9 mouse cellular contexts compared by ENCODE assay signal in the genomic region with DNA sequence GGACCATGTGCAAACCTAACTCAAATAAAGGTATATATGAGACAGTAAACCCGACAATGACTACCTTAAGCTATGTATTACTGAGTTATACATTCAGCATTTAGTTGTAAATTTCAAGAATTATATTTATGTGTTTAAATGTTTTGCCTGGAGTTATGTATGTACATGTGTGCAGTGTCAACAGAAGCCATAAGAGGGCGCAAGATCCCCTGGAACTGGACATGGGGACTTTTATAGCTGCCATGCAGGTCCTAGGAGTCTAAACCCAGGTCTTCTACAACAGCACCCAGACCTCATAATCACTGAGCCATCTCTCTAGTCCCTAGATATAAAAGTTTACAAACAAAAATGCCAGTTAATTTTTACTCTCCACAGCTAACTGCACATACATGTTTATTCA.
DNase-seq lines count a peak whose midpoint lies in the region; TF ChIP-seq lines count a peak whose summit lies in the region.
"Had no signal": no experiment of that assay in that cellular context is flagged by ENCODE, and none has a peak within 500 bp of the region (broad histone marks: within the 10 kb centered on the region; RNA-seq: fewer than 3 reads in every experiment).

No protein-coding gene starts in this region.

- no peak overlapping the region for H3K27ac ChIP-seq in left cerebral cortex, adult 2 months
- H3K27ac ChIP-seq in ES-E14 (ENCODE audit: insufficient read depth, low read depth, low read length, poor library complexity, severe bottlenecking): no peak overlapping the region
- H3K27ac ChIP-seq: liver, embryonic 13.5 days had no signal

- no peaks in the 10 kb centered on the region for H3K9me3 ChIP-seq in ES-E14 (ENCODE audit: control insufficient read depth, insufficient read depth, low read depth, low read length)
- H3K9me3 ChIP-seq: liver, embryonic 13.5 days had no signal

- in situ Hi-C loops in ES-E14 (cut with MboI; ENCODE audit: low sequenced_read_pairs in 2 of 2, unreplicated experiment in 2 of 2): no loop called here

- H3K4me3 ChIP-seq in left cerebral cortex, adult 2 months: no peak overlapping the region
- H3K4me3 ChIP-seq in ES-E14 (ENCODE audit: insufficient read depth in 1 of 2, low read depth in 1 of 2, low read length in 2 of 2, poor library complexity in 1 of 2, severe bottlenecking in 1 of 2): no peak overlapping the region
- H3K4me3 ChIP-seq: liver, embryonic 13.5 days had no signal

- no peaks in the 10 kb centered on the region for H3K36me3 ChIP-seq in ES-E14 (ENCODE audit: control insufficient read depth, insufficient read depth, low read length, poor library complexity, severe bottlenecking)
- H3K36me3 ChIP-seq: liver, embryonic 13.5 days had no signal

- intact Hi-C loops in left cerebral cortex, adult 2 months (cut with DNase I): loop anchor here (5.0 kb wide), 1 partner anchor 120 kb away; a partner anchor contains a TSS
- intact Hi-C loops in left cerebral cortex, postnatal 25 days (cut with DNase I): no loop called here

- H3K4me1 ChIP-seq in ES-E14 (ENCODE audit: control insufficient read depth in 2 of 2, insufficient read depth in 2 of 2, low read length in 2 of 2, poor library complexity in 1 of 2): no peaks in the 10 kb centered on the region
- H3K4me1 ChIP-seq: liver, embryonic 13.5 days had no signal

- TF ChIP-seq CTCF in left cerebral cortex, adult 2 months (IDR thresholded peaks at IDR 0.05): peak; percentile 40

- H3K9ac ChIP-seq in ES-E14 (ENCODE audit: insufficient read depth, low read depth, low read length, poor library complexity, severe bottlenecking): no peak overlapping the region
- H3K9ac ChIP-seq: liver, embryonic 13.5 days had no signal

- DNase-seq in left cerebral cortex, adult 2 months (ENCODE audit: extremely low spot score in 1 of 2, low spot score in 2 of 2): no peak
- DNase-seq in left cerebral cortex, postnatal 25 days (ENCODE audit: low spot score in 2 of 2): no peak
- DNase-seq in ES-E14 (ENCODE audit: low read depth, low spot score): peak; percentile 34
- DNase-seq in c-Kit-positive CD71-positive TER-119-positive erythroid progenitor cells, embryonic 14.5 days (ENCODE audit: low spot score): peak; percentile 22
- peak; percentile 46 for DNase-seq in retina, postnatal 1 day
- no peak for DNase-seq in gastrocnemius, postnatal 25 days
- no peak for DNase-seq in heart, adult 11 months
- DNase-seq: cerebellum, adult 11-12 months; liver, embryonic 13.5 days had no signal

TF ChIP-seq in ES-E14, 5 proteins besides CTCF, POLR2A, EP300 and RAD21:
- TF ChIP-seq HCFC1 (IDR thresholded peaks at IDR 0.05; ENCODE audit: borderline replicate concordance, insufficient read depth, low read length): no peak
- TF ChIP-seq CHD2 (IDR thresholded peaks at IDR 0.05; ENCODE audit: low read depth, low read length): no peak
- TF ChIP-seq MAFK (IDR thresholded peaks at IDR 0.05; ENCODE audit: insufficient read depth, low read depth, low read length): no peak
- peak; percentile 40; the same call in 1 of the 2 replicates for TF ChIP-seq ZC3H11A (IDR thresholded peaks at IDR 0.05; ENCODE audit: borderline replicate concordance, low read depth, low read length)

Comparison
In these comparisons a context has a peak if more than half of its experiments do, and no peak if none do; other contexts are left out.
1. DNase-seq: peak in ES-E14 (single experiment), c-Kit-positive CD71-positive TER-119-positive erythroid progenitor cells, embryonic 14.5 days (single experiment) and retina, postnatal 1 day (single experiment); none in left cerebral cortex, adult 2 months (0 of 2), left cerebral cortex, postnatal 25 days (0 of 2), gastrocnemius, postnatal 25 days (single experiment) and heart, adult 11 months (single experiment).